Mouse (Mus musculus): ENCODE data around the gene Slc3a2. TPM values are rescaled to one million over a fixed set of nuclear protein-coding genes. Genes with fewer than 3 reads are reported as not detected.

Gene Slc3a2
- polyA plus RNA-seq, 1 experiment from 2014 or later = 118 TPM

DNA sequence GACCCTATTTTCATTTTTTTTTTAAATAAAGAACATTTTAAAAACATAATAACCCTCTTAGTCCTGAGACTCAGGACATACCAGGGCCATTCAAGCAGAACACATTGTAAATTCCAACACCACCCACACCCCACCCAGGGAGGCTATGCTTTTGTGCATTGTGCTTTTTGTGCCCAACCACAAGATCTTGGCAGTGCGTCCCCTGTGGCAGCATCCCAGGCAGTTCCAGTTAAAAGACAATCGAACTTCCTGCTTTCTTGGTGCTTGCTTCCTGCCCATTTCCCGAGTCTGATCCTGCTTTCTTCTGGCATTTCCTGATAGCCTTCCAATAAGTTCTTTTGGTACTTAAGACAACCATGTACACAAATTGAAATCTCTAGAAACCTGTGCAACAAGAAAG, 20.7 kb downstream of the Slc3a2 start:
- Histone ChIP-seq H3K4me1 (peaks cover 6% of the 10 kb centered on the region; the same call in 1 of the 2 replicates), H3K27ac (0 out of 2 replicates have a peak overlapping the region, but pooled peaks have one; percentile 18), H3K27me3 (no peaks in the 10 kb centered on the region), H3K4me2 (no peak overlapping the region), H3K9me3 (no peaks in the 10 kb centered on the region), H3K36me3 (peaks cover 8% of the 10 kb centered on the region), H3K4me3 (no peak overlapping the region), H3K9ac (no peak overlapping the region)
- 42% methylated on average over 3 of the region's 3 CpGs for WGBS
- no peak for ATAC-seq (ENCODE audit: insufficient number of reproducible peaks, low FRiP score, low TSS enrichment, low read depth)

DNA sequence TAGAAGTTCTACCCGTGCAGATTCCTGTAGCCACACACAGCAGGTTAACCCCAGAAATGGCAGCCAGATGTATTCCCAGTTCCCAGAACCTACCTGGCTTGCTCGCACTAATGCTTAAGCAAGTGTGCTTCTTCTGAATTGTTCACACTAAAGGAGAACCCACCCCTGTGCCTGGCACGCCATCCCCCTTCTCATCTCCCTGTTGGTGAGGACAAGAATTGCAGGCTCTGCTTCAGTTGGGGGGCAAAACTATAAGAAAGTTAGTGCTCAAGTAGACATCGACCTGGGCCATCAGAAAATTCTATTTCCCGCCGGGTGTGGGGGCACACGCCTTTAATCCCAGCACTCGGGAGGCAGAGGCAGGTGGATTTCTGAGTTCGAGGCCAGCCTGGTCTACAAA, 23.5 kb downstream of the Slc3a2 start:
- Histone ChIP-seq H3K27ac (no peak overlapping the region), H3K36me3 (no peaks in the 10 kb centered on the region), H3K4me1 (peaks cover 3% of the 10 kb centered on the region; the same call in 1 of the 2 replicates), H3K4me2 (no peak overlapping the region), H3K9me3 (no peaks in the 10 kb centered on the region), H3K9ac (no peak overlapping the region), H3K27me3 (no peaks in the 10 kb centered on the region), H3K4me3 (no peak overlapping the region)
- ATAC-seq (ENCODE audit: insufficient number of reproducible peaks, low FRiP score, low TSS enrichment, low read depth) = no peak
- WGBS = 80% methylated on average over 9 of the region's 9 CpGs

DNA sequence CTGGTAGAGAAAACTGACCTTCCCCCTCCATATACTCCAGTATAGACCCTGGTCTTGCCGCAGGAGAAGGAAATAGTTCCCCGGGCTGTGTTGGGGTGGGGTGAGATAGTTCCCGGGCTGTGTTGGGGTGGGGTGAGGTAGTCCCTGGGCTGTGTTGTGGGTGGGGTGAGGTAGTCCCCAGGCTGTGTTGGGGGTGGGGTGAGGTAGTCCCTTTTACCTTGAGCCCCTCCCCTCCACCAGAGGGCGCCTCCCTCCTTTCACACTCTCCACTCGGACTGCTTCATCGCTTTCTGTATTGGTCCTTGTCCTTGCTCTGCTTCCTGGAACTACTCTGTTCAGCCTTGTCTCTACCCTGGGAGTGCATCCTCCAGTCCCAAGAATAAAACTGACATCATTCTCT, 27.8 kb downstream of the Slc3a2 start:
- Histone ChIP-seq H3K4me2 (no peak overlapping the region), H3K9ac (no peak overlapping the region), H3K27ac (no peak overlapping the region), H3K9me3 (no peaks in the 10 kb centered on the region), H3K36me3 (no peaks in the 10 kb centered on the region), H3K4me3 (no peak overlapping the region), H3K27me3 (no peaks in the 10 kb centered on the region), H3K4me1 (no peaks in the 10 kb centered on the region)
- peak; percentile 53; the same call in 1 of the 2 replicates for ATAC-seq (ENCODE audit: insufficient number of reproducible peaks, low FRiP score, low TSS enrichment, low read depth)
- 51% methylated on average over 6 of the region's 6 CpGs for WGBS

DNA sequence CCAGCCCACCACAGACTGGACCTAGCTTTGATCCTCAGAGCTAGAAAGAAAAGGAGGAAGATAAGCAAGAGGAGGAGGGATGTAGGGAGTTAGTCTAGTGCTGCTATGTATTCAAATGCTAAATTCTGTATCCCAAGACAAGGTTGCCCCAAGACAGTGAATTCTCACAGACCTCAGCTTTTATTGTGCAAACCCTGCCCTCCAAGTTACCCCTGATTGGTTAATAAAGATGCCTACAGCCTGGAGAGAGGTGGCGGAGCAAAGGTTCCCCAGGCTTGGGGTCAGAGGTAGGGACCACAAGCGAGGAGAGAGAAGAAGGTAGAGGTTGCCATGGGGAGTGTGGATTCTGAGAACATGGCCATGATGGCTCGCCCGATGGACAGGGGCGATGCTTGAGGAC, 30.4 kb downstream of the Slc3a2 start:
- ATAC-seq (ENCODE audit: insufficient number of reproducible peaks, low FRiP score, low TSS enrichment, low read depth) = no peak
- H3K9ac ChIP-seq = no peak overlapping the region
- H3K36me3 ChIP-seq = no peaks in the 10 kb centered on the region
- no peak overlapping the region for H3K27ac ChIP-seq
- 67% methylated on average over 5 of the region's 5 CpGs for WGBS
- H3K9me3 ChIP-seq = no peaks in the 10 kb centered on the region
- H3K27me3 ChIP-seq = no peaks in the 10 kb centered on the region
- H3K4me3 ChIP-seq = no peak overlapping the region
- no peaks in the 10 kb centered on the region for H3K4me1 ChIP-seq
- H3K4me2 ChIP-seq = no peak overlapping the region

GRCm38 (mm10) chr19:8691871-8692539, 31.2 kb downstream of the Slc3a2 start:
- Histone ChIP-seq H3K9ac (no peak overlapping the region), H3K4me1 (no peaks in the 10 kb centered on the region), H3K4me2 (no peak overlapping the region), H3K36me3 (no peaks in the 10 kb centered on the region), H3K9me3 (no peaks in the 10 kb centered on the region), H3K4me3 (no peak overlapping the region), H3K27me3 (no peaks in the 10 kb centered on the region), H3K27ac (no peak overlapping the region)
- WGBS = 59% methylated on average over 9 of the region's 9 CpGs
- ATAC-seq (ENCODE audit: insufficient number of reproducible peaks, low FRiP score, low TSS enrichment, low read depth) = no peak

- no peak overlapping the region for H3K27ac ChIP-seq
- H3K9me3 ChIP-seq = no peaks in the 10 kb centered on the region
- ATAC-seq (ENCODE audit: insufficient number of reproducible peaks, low FRiP score, low TSS enrichment, low read depth) = no peak
- H3K36me3 ChIP-seq = no peaks in the 10 kb centered on the region
- no peaks in the 10 kb centered on the region for H3K27me3 ChIP-seq
- no peak overlapping the region for H3K4me3 ChIP-seq
- WGBS = 82% methylated on average over 2 of the region's 2 CpGs
- no peak overlapping the region for H3K9ac ChIP-seq
- no peak overlapping the region for H3K4me2 ChIP-seq
- peaks cover 7% of the 10 kb centered on the region for H3K4me1 ChIP-seq
Observed at GRCm38 (mm10) chr19:8683627-8684026, 39.5 kb downstream of the Slc3a2 start.

GRCm38 (mm10) chr19:8682996-8683395, 40.2 kb downstream of the Slc3a2 start:
- Histone ChIP-seq H3K27ac (no peak overlapping the region), H3K9ac (no peak overlapping the region), H3K27me3 (peaks cover 3% of the 10 kb centered on the region; the same call in 1 of the 2 replicates), H3K4me2 (no peak overlapping the region), H3K4me1 (peaks cover 7% of the 10 kb centered on the region), H3K36me3 (no peaks in the 10 kb centered on the region), H3K9me3 (no peaks in the 10 kb centered on the region), H3K4me3 (no peak overlapping the region)
- ATAC-seq (ENCODE audit: insufficient number of reproducible peaks, low FRiP score, low TSS enrichment, low read depth) = no peak
- 1% methylated on average over 3 of the region's 3 CpGs for WGBS

DNA sequence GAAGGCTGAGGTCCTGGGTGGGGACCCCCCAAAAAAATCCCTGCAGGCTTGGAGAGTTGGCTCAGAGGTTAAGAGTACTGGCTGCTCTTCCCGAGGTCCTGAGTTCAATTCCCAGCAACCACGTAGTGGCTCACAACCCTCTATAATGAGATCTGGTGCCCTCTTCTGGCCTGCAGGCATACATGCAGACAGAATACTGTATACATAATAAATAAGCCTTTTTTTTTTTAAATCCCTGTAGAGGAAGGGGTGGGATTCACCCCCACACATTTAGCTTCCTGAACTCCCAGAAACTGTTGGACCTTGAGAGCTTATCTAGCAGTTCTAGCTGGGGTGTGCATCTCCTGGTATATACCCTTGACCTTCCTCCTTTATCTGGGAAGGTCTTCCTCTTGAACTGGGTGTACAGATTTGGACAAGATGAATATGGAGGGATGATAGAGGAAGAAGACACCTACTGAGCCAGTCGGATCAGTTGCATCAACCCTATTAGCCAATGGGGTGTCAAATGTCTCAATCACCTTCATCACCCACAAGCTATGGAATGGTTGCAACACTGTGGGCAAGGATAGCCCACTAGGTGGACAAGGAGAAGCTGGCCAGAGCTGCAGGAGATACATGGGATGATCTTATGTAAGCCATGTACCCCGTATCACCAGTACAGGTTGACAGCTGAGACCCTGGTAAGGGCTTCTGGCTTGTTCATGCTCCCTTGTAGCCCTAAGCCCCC, 41.4 kb downstream of the Slc3a2 start:
- no peaks in the 10 kb centered on the region for H3K9me3 ChIP-seq
- no peaks in the 10 kb centered on the region for H3K36me3 ChIP-seq
- peaks cover 5% of the 10 kb centered on the region; the same call in 1 of the 2 replicates for H3K27me3 ChIP-seq
- H3K9ac ChIP-seq = no peak overlapping the region
- ATAC-seq (ENCODE audit: insufficient number of reproducible peaks, low FRiP score, low TSS enrichment, low read depth) = no peak
- WGBS = 85% methylated on average over 4 of the region's 4 CpGs
- H3K27ac ChIP-seq = no peak overlapping the region
- no peak overlapping the region for H3K4me2 ChIP-seq
- no peak overlapping the region for H3K4me3 ChIP-seq
- peaks cover 7% of the 10 kb centered on the region for H3K4me1 ChIP-seq

DNA sequence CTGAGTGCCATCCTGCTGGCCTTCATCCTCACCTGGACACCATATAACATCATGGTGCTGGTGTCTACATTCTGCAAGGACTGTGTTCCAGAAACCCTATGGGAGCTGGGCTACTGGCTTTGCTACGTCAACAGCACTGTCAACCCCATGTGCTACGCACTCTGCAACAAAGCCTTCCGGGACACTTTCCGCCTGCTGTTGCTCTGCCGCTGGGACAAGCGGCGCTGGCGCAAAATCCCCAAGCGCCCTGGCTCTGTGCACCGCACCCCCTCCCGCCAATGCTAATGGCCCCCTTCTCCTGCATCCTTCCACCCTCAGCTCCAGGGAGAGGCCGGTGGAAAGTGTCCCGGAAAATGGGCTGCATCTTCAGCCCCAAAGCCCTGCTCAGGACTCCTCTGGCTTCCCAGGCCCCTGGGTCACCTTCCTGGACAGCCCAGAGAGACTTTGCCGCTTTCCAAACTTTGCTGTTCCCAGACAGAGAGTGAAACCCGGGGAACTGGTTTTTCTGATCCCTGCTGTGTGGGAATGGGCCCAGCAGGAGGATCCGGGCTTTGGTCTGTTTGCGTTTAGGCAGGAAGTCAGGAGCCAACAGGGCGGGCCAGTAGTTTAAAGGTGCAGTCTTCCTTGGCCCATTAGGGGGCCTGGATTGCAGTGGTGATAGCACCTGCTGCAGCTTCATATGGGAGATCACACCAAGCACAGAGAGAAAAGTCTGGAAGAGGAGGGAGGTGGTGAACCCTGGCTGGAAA, 44.0 kb downstream of the Slc3a2 start:
- no peaks in the 10 kb centered on the region for H3K36me3 ChIP-seq
- H3K4me1 ChIP-seq = peaks cover 7% of the 10 kb centered on the region
- WGBS = 25% methylated on average over 18 of the region's 18 CpGs
- no peaks in the 10 kb centered on the region for H3K9me3 ChIP-seq
- peak overlapping the region; percentile 15; the same call in 1 of the 2 replicates for H3K4me2 ChIP-seq
- H3K27ac ChIP-seq = peak overlapping the region; percentile 35
- no peak for ATAC-seq (ENCODE audit: insufficient number of reproducible peaks, low FRiP score, low TSS enrichment, low read depth)
- no peak overlapping the region for H3K4me3 ChIP-seq
- peaks cover 5% of the 10 kb centered on the region; the same call in 1 of the 2 replicates for H3K27me3 ChIP-seq
- no peak overlapping the region for H3K9ac ChIP-seq

DNA sequence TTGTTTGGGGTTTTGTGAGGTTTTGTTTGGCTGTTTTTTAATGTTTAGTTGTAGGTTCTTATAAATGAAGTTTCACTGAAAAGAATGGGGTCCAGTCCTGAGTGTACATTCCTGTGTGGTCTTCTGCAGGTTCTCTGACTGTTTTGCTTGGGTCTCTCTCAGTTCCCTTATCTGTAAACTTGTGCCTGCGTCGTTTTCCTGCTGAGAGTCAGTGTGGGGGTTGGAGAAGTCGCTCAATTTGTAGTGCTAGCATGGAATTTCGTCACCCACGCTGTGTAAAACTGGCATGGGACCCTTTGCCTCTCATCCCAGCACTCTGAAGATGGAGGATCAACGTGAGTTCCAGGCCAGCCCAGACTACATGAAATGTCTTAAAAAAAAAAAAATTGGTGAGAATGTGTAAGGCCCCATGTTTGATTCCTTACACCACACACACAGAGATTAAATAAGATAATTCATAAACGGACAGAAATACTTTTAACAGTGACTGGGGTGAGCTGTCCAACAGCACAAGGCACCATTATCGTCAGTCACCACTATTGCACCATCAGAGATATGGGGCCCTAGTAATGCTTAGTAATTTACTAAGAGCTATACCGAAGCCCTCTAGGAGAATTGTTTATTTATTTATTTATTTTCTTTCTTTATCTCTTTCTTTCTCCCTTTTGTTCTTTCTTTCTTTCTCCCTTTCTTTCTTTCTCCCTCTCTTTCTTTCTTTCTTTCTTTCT, 49.7 kb downstream of the Slc3a2 start:
- ATAC-seq (ENCODE audit: insufficient number of reproducible peaks, low FRiP score, low TSS enrichment, low read depth) = no peak
- no peak overlapping the region for H3K4me3 ChIP-seq
- H3K4me2 ChIP-seq = no peak overlapping the region
- H3K9me3 ChIP-seq = no peaks in the 10 kb centered on the region
- no peaks in the 10 kb centered on the region for H3K4me1 ChIP-seq
- H3K27me3 ChIP-seq = peaks cover 5% of the 10 kb centered on the region; the same call in 1 of the 2 replicates
- H3K36me3 ChIP-seq = no peaks in the 10 kb centered on the region
- no peak overlapping the region for H3K27ac ChIP-seq
- WGBS = 72% methylated on average over 9 of the region's 9 CpGs
- no peak overlapping the region for H3K9ac ChIP-seq

GRCm38 (mm10) chr19:8672859-8673258, 50.3 kb downstream of the Slc3a2 start:
- ATAC-seq (ENCODE audit: insufficient number of reproducible peaks, low FRiP score, low TSS enrichment, low read depth) = no peak
- H3K27ac ChIP-seq = no peak overlapping the region
- H3K27me3 ChIP-seq = 0 out of 2 replicates have a peak, but pooled peaks cover under 1% of the 10 kb centered on the region
- no peak overlapping the region for H3K9ac ChIP-seq
- H3K4me3 ChIP-seq = no peak overlapping the region
- H3K36me3 ChIP-seq = no peaks in the 10 kb centered on the region
- H3K4me2 ChIP-seq = no peak overlapping the region
- H3K4me1 ChIP-seq = no peaks in the 10 kb centered on the region
- WGBS = 87% methylated on average over 3 of the region's 3 CpGs
- no peaks in the 10 kb centered on the region for H3K9me3 ChIP-seq
